25 mouse cellular contexts compared by ENCODE assay signal in the genomic region with DNA sequence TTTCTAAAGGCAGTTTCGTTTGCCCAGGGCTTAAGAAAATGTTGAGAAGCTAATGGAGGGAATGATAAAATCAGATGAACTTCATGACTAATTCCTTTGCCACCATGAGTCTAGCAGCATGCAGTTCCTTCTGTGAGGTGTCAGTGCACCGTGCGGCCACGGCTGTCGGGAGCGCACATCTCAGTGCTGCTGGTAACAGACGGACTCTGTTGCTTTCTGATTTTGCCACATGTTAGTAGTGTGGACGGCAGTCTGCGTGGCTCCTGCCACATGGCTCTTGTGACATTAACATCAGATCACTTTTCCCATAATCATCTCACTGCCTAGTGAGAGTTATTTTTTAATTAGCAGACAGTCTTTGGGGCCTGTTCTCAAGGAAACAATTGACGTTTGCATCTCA.
DNase-seq lines count a peak whose midpoint lies in the region; ATAC-seq and TF ChIP-seq lines count a peak whose summit lies in the region.
"Had no signal": no experiment of that assay in that cellular context is flagged by ENCODE, and none has a peak within 500 bp of the region (broad histone marks: within the 10 kb centered on the region; RNA-seq: fewer than 3 reads in every experiment).

No protein-coding gene starts in this region.

- 78% methylated on average over 10 of the region's 10 CpGs for WGBS in hindbrain, embryonic 13.5 days
- 64% methylated on average over 10 of the region's 10 CpGs for WGBS in hindbrain, postnatal 0 days
- 68% methylated on average over 10 of the region's 10 CpGs for WGBS in hindbrain, embryonic 15.5 days
- WGBS in hindbrain, embryonic 11.5 days = 87% methylated on average over 10 of the region's 10 CpGs
- WGBS in neural tube, embryonic 13.5 days = 82% methylated on average over 10 of the region's 10 CpGs

- peak; percentile 55; the same call in 1 of the 2 replicates for ATAC-seq in hindbrain, embryonic 13.5 days (ENCODE audit: low FRiP score)
- ATAC-seq in hindbrain, postnatal 0 days = no peak
- peak; percentile 45; the same call in 1 of the 2 replicates for ATAC-seq in hindbrain, embryonic 15.5 days (ENCODE audit: low FRiP score, low read depth)
- ATAC-seq in hindbrain, embryonic 11.5 days (ENCODE audit: low FRiP score) = no peak
- ATAC-seq in neural tube, embryonic 13.5 days (ENCODE audit: low read depth) = 0 out of 2 replicates have a peak, but pooled peaks have one; percentile 43
- ATAC-seq: activated CD4-positive, CD25-positive, alpha-beta regulatory T cell, adult 4 months; CD4-positive, CD25-positive, alpha-beta regulatory T cell, adult 4 months; forebrain, embryonic 13.5 days; Patski had no signal

- no peak for TF ChIP-seq CTCF in hindbrain, postnatal 0 days (IDR thresholded peaks at IDR 0.05; ENCODE audit: low read depth)
- TF ChIP-seq CTCF in layer of hippocampus, adult 2 months (conservative IDR thresholded peaks at IDR 0.05) = no peak

- no peaks in the 10 kb centered on the region for H3K9me3 ChIP-seq in hindbrain, embryonic 13.5 days
- H3K9me3 ChIP-seq in hindbrain, postnatal 0 days (ENCODE audit: low read length) = no peaks in the 10 kb centered on the region
- no peaks in the 10 kb centered on the region for H3K9me3 ChIP-seq in hindbrain, embryonic 15.5 days
- no peaks in the 10 kb centered on the region for H3K9me3 ChIP-seq in hindbrain, embryonic 11.5 days (ENCODE audit: control insufficient read depth, low read length)
- no peaks in the 10 kb centered on the region for H3K9me3 ChIP-seq in neural tube, embryonic 13.5 days
- H3K9me3 ChIP-seq: embryonic facial prominence, embryonic 10.5 days; embryonic facial prominence, embryonic 12.5 days; forebrain, embryonic 13.5 days; G1E had no signal

- H3K27ac ChIP-seq in hindbrain, embryonic 13.5 days = no peak overlapping the region
- no peak overlapping the region for H3K27ac ChIP-seq in hindbrain, postnatal 0 days
- no peak overlapping the region for H3K27ac ChIP-seq in hindbrain, embryonic 15.5 days (replicated peaks)
- H3K27ac ChIP-seq in hindbrain, embryonic 11.5 days (ENCODE audit: low read depth, low read length) = no peak overlapping the region
- H3K27ac ChIP-seq in layer of hippocampus, adult 2 months = peak overlapping the region; percentile 51; the same call in 1 of the 2 replicates
- H3K27ac ChIP-seq in neural tube, embryonic 13.5 days (replicated peaks) = no peak overlapping the region
- H3K27ac ChIP-seq: embryonic facial prominence, embryonic 10.5 days; embryonic facial prominence, embryonic 12.5 days; forebrain, embryonic 13.5 days had no signal

- no peaks in the 10 kb centered on the region for H3K27me3 ChIP-seq in hindbrain, embryonic 13.5 days
- H3K27me3 ChIP-seq in hindbrain, postnatal 0 days (ENCODE audit: insufficient read depth, low read length) = no peaks in the 10 kb centered on the region
- no peaks in the 10 kb centered on the region for H3K27me3 ChIP-seq in hindbrain, embryonic 15.5 days
- H3K27me3 ChIP-seq in hindbrain, embryonic 11.5 days (ENCODE audit: control insufficient read depth, insufficient read depth, low read length) = no peaks in the 10 kb centered on the region
- H3K27me3 ChIP-seq in neural tube, embryonic 13.5 days = no peaks in the 10 kb centered on the region
- H3K27me3 ChIP-seq: CH12.LX; embryonic facial prominence, embryonic 12.5 days; forebrain, embryonic 13.5 days; Patski had no signal

- no peak overlapping the region for H3K4me3 ChIP-seq in hindbrain, embryonic 13.5 days
- H3K4me3 ChIP-seq in hindbrain, postnatal 0 days (ENCODE audit: low read length) = no peak overlapping the region
- H3K4me3 ChIP-seq in hindbrain, embryonic 15.5 days = no peak overlapping the region
- no peak overlapping the region for H3K4me3 ChIP-seq in hindbrain, embryonic 11.5 days (ENCODE audit: low read depth, low read length)
- no peak overlapping the region for H3K4me3 ChIP-seq in layer of hippocampus, adult 2 months
- no peak overlapping the region for H3K4me3 ChIP-seq in neural tube, embryonic 13.5 days
- H3K4me3 ChIP-seq: embryonic facial prominence, embryonic 10.5 days; embryonic facial prominence, embryonic 12.5 days; forebrain, embryonic 13.5 days had no signal

- no peak for DNase-seq in hindbrain, postnatal 0 days (ENCODE audit: low spot score)
- DNase-seq in hindbrain, embryonic 11.5 days (ENCODE audit: low spot score) = no peak
- no peak for DNase-seq in layer of hippocampus, adult 2 months (ENCODE audit: low spot score in 2 of 2)
- DNase-seq in layer of hippocampus, postnatal 14 days (ENCODE audit: low spot score in 2 of 2) = no peak
- no peak for DNase-seq in neural tube, embryonic 10.5 days (ENCODE audit: extremely low spot score, low spot score)
- DNase-seq: adrenal gland, adult 8-10 months; adrenal gland, postnatal 14 days; adrenal gland, postnatal 36 days; B cell, adult 2 months; cerebellum, adult 11-12 months; cerebellum, adult 2 months; cerebellum, adult 9-10 months; cerebellum, postnatal 10 days; cerebellum, postnatal 25 days had no signal

- no peak overlapping the region for H3K9ac ChIP-seq in hindbrain, embryonic 13.5 days
- H3K9ac ChIP-seq in hindbrain, postnatal 0 days (replicated peaks; ENCODE audit: low read length) = no peak overlapping the region
- no peak overlapping the region for H3K9ac ChIP-seq in hindbrain, embryonic 15.5 days
- no peak overlapping the region for H3K9ac ChIP-seq in hindbrain, embryonic 11.5 days (ENCODE audit: low read depth, low read length)
- H3K9ac ChIP-seq in neural tube, embryonic 13.5 days = no peak overlapping the region
- H3K9ac ChIP-seq: embryonic facial prominence, embryonic 12.5 days; forebrain, embryonic 13.5 days had no signal

- peaks cover 7% of the 10 kb centered on the region for H3K4me1 ChIP-seq in hindbrain, embryonic 13.5 days (replicated peaks)
- no peaks in the 10 kb centered on the region for H3K4me1 ChIP-seq in hindbrain, postnatal 0 days (ENCODE audit: insufficient read depth, low read length)
- 0 out of 2 replicates have a peak, but pooled peaks cover 4% of the 10 kb centered on the region for H3K4me1 ChIP-seq in hindbrain, embryonic 15.5 days (replicated peaks)
- H3K4me1 ChIP-seq in hindbrain, embryonic 11.5 days (replicated peaks; ENCODE audit: control insufficient read depth, insufficient read depth, low read length) = no peaks in the 10 kb centered on the region
- H3K4me1 ChIP-seq in neural tube, embryonic 13.5 days (replicated peaks) = no peaks in the 10 kb centered on the region
- H3K4me1 ChIP-seq: embryonic facial prominence, embryonic 10.5 days; embryonic facial prominence, embryonic 12.5 days had no signal

- H3K4me2 ChIP-seq in hindbrain, embryonic 13.5 days = no peak overlapping the region
- H3K4me2 ChIP-seq in hindbrain, postnatal 0 days (ENCODE audit: low read depth, low read length) = no peak overlapping the region
- H3K4me2 ChIP-seq in hindbrain, embryonic 15.5 days = no peak overlapping the region
- H3K4me2 ChIP-seq in hindbrain, embryonic 11.5 days (replicated peaks; ENCODE audit: low read depth, low read length) = no peak overlapping the region
- H3K4me2 ChIP-seq in neural tube, embryonic 13.5 days = no peak overlapping the region
- H3K4me2 ChIP-seq: embryonic facial prominence, embryonic 12.5 days; forebrain, embryonic 13.5 days had no signal

- peaks cover 16% of the 10 kb centered on the region for H3K36me3 ChIP-seq in hindbrain, embryonic 13.5 days
- no peaks in the 10 kb centered on the region; the same call in 1 of the 2 replicates for H3K36me3 ChIP-seq in hindbrain, postnatal 0 days (ENCODE audit: insufficient read depth, low read length)
- H3K36me3 ChIP-seq in hindbrain, embryonic 15.5 days = peaks cover 3% of the 10 kb centered on the region; the same call in 1 of the 2 replicates
- H3K36me3 ChIP-seq in hindbrain, embryonic 11.5 days (ENCODE audit: control insufficient read depth, insufficient read depth, low read length) = no peaks in the 10 kb centered on the region
- peaks cover 13% of the 10 kb centered on the region for H3K36me3 ChIP-seq in neural tube, embryonic 13.5 days

Comparison
In these comparisons a context has a peak if more than half of its experiments do, and no peak if none do; other contexts are left out.
1. ATAC-seq: peak in hindbrain, embryonic 13.5 days (single experiment), hindbrain, embryonic 15.5 days (single experiment) and neural tube, embryonic 13.5 days (single experiment); none in hindbrain, postnatal 0 days (single experiment) and hindbrain, embryonic 11.5 days (single experiment).